Mouse (Mus musculus) embryonic fibroblast, embryonic 13.5 days (primary cell): ENCODE results near the gene Hipk2.

Experiments used
- CTCF ChIP-seq: IDR thresholded peaks from 2 replicates; pipeline ENCODE4 v1.5.1; 2011; ENCODE audit warnings: mild to moderate bottlenecking, control low read depth, low read length, moderate library complexity, borderline replicate concordance; ENCODE audit not compliant: insufficient read depth
- POLR2A ChIP-seq: IDR thresholded peaks from 2 replicates; pipeline ENCODE4 v1.6.1; 2011; ENCODE audit warnings: low read depth, mild to moderate bottlenecking, control low read depth, low read length, moderate library complexity

DNA sequence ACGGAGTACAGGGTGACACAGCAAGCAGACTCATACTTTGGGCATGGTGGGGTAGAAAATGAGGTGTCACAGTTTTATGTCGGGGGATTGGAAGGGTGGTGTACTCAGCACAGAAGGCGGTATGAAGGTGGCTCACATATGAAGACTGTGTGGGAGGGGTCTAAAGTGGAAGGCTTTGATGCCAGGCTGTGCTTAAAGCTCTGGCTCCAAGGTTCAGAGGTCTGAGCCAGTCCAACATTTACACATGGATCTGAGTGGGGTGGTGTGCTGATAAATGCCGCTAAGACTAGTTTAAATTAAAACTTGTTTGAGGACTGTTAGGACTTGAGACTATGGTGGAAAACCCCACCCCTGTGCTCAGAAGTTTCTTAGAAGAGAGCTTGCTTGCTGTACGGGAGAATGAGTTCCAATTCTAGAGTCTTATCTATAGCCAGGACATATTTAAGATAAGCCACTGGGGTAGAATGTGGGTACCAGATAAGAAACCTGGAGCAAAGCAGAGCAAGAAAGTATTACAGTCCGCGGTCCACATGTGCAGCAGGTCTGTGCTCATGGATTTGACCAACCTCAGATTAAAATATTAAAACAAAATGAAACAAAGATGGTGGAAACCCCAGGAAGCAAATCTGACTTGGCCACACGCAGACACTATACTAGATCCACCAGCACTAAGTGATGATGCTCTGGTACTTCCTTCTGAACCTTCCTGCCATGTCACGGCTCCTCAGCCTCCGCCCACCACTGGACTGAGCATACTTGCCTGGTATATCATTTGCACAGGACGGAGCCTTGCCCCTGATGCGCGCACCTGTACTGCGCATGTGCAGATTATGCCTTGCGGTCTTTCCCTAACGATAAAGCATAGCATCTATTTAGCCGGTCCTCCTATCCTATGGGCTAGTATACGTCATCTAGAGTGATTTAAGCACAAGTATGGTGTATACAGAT is 48.2 kb upstream of the Hipk2 start:
- TF ChIP-seq CTCF (no peak), POLR2A (no peak)
